40 mouse cellular contexts compared by ENCODE assay signal in the genomic region with DNA sequence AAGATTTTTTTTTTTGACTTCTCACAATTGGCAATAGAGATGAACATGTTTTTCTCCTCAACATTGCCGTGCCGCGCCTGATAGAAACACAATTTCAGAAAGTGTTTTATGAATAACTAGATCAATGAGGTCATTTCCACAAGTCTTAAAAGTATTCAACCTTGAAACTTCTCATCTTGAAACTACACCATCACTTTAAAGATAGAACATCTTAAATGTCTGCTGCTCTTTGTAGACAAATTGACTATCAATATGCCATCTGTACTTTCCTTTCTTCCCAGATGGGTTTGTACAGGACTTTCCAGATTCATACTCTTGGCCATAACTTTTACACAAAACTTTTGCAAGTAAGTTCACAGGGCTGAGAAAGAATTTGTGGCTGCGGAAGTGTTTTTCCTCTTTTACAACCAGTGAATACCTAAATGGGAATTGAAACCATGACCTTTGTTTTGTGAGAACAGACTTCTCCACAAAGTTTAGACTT. TPM values are rescaled to one million over a fixed set of nuclear protein-coding genes. Genes with fewer than 3 reads are reported as not detected.
DNase-seq lines count a peak whose midpoint lies in the region; ATAC-seq lines count a peak whose summit lies in the region.
"Had no signal": no experiment of that assay in that cellular context is flagged by ENCODE, and none has a peak within 500 bp of the region (broad histone marks: within the 10 kb centered on the region; RNA-seq: fewer than 3 reads in every experiment).

No protein-coding gene starts in this region.

- peak; percentile 45 for DNase-seq in CD4-positive, CD25-positive, alpha-beta regulatory T cell, adult 2 months (ENCODE audit: low read depth, low spot score)
- DNase-seq in spleen, postnatal 36 days (ENCODE audit: low spot score in 2 of 2) = peak; percentile 55 to 60
- DNase-seq in spleen, postnatal 4 days (ENCODE audit: low spot score in 2 of 2) = no peak
- DNase-seq in right cerebral cortex, adult 18-20 months = no peak
- no peak for DNase-seq in adrenal gland, adult 2 months
- DNase-seq: adrenal gland, postnatal 10 days; cerebellum, adult 8-10 months; cerebellum, postnatal 36 days; gastrocnemius, postnatal 25 days; heart, adult 18-20 months; heart, postnatal 36 days; kidney, adult 9 months; kidney, postnatal 10 days; layer of hippocampus, adult 9-11 months; liver; lung, adult 2 months; lung, postnatal 10 days; right cerebral cortex, postnatal 14 days had no signal

- ATAC-seq in CD4-positive, CD25-positive, alpha-beta regulatory T cell, adult 4 months = no peak
- ATAC-seq in megakaryocyte progenitor cell, adult 5-6 weeks (replicated peaks; ENCODE audit: poor library complexity) = peak; percentile 31; the same call in 1 of the 2 replicates
- ATAC-seq: forebrain, embryonic 15.5 days; hindbrain, postnatal 0 days; intestine, embryonic 16.5 days; midbrain, embryonic 15.5 days had no signal

RNA-seq across cellular contexts. Expression of a gene that starts 40.8 kb away (rescaled TPM):
- polyA plus RNA-seq in CD4-positive, CD25-positive, alpha-beta regulatory T cell, adult 4 months (2017; shearing (Covaris generic)) = not detected
- 0.15 TPM in 1 of 2 replicates, not detected in the other for total RNA-seq in megakaryocyte progenitor cell, adult 5-6 weeks (2015)
- total RNA-seq in megakaryocyte progenitor cell, adult 5-6 weeks (2017) = not detected in 2 replicates
- total RNA-seq in adrenal gland, adult 2 months (2021) = not detected
- not detected in 2 replicates for polyA plus RNA-seq in adrenal gland, adult 2 months (2012; rRNA removed)
- total RNA-seq: adrenal gland, postnatal 10 days; gastrocnemius, adult 18-20 months; gastrocnemius, postnatal 25 days; heart, postnatal 36 days; hindbrain, postnatal 0 days; left cerebral cortex, adult 18-20 months; left cerebral cortex, postnatal 14 days had no signal
- polyA plus RNA-seq: embryonic facial prominence, embryonic 13.5 days; forebrain, embryonic 10.5 days; forebrain, embryonic 15.5 days; frontal cortex, adult 2 months; G1E; hindbrain, embryonic 12.5 days; hindbrain, postnatal 0 days; intestine, embryonic 16.5 days; large intestine, adult 2 months; limb, embryonic 11.5 days; lung, adult 2 months; macrophage; midbrain, embryonic 10.5 days; midbrain, embryonic 15.5 days; neural tube, embryonic 11.5 days; small intestine, adult 2 months; stomach, embryonic 14.5 days; thymus, postnatal 0 days had no signal

Comparison
In these comparisons a context has a peak if more than half of its experiments do, and no peak if none do; other contexts are left out.
1. DNase-seq: peak in CD4-positive, CD25-positive, alpha-beta regulatory T cell, adult 2 months (single experiment) and spleen, postnatal 36 days (2 of 2); none in spleen, postnatal 4 days (0 of 2), right cerebral cortex, adult 18-20 months (single experiment) and adrenal gland, adult 2 months (single experiment).